Mouse (Mus musculus): ENCODE data around the gene Pard6b. TPM values are rescaled to one million over a fixed set of nuclear protein-coding genes. Genes with fewer than 3 reads are reported as not detected.

Pard6b gene
- total and polyA plus RNA-seq, 3 experiments = 1.2 to 2.8 (median 1.3) TPM

DNA sequence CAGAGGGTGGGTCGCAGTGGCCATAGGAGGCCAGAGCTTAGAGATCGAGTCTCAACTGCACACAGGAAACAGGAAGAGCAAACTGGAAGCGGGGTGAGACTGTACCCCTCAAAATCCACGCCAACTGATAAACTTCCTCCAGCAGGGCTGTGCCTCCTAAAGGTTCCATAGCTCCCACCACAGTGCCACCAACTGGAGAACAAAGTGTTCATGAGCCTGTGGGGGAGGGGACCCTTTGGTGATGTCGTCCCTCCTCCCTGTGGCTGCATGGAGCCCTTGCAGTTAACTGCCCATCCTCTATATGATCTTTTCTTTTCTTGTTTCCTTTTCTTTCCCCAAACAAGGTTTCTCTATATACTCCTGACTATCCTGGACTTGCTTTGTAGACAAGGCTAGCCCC lies 32.9 kb downstream of the Pard6b start:
- Histone ChIP-seq H3K27me3 (replicated peaks) (no peaks in the 10 kb centered on the region), H3K79me2 (replicated peaks; ENCODE audit: control insufficient read depth, extremely low read depth, insufficient read depth, poor library complexity, severe bottlenecking) (no peaks in the 10 kb centered on the region), H3K9ac (ENCODE audit: insufficient read depth, low read depth) (no peak overlapping the region), H3K4me3 (replicated peaks in 1 of 3; ENCODE audit: low read depth in 2 of 3, low read length in 2 of 3, poor library complexity in 1 of 3) (no peak overlapping the region), H3K4me1 (ENCODE audit: control insufficient read depth in 1 of 2, insufficient read depth in 2 of 2) (peaks cover 2 to 4% of the 10 kb centered on the region in 2 experiments; a peak in 1 of 4 replicates), H3K36me3 (replicated peaks in 1 of 2; ENCODE audit: control insufficient read depth in 1 of 2, insufficient read depth in 1 of 2, low read length in 1 of 2) (no peaks in the 10 kb centered on the region), H3K27ac (ENCODE audit: insufficient read depth, low read depth) (no peak overlapping the region), H3K4me2 (ENCODE audit: insufficient read depth, low read depth, poor library complexity, severe bottlenecking) (no peak overlapping the region), H3K9me3 (replicated peaks; ENCODE audit: low read length) (peaks cover 2% of the 10 kb centered on the region)
- DNase-seq (ENCODE audit: extremely low read depth) = peak; percentile 25
- in situ Hi-C loops (cut with MboI; ENCODE audit: low pct_ligation_motif_present, low pct_unique_long_range_greater_than_20kb, low sequenced_read_pairs) (loop anchor here (5.0 to 10.0 kb wide), 2 partner anchors 94 to 331 kb away; partner anchors contain the start of gene Adnp), dilution Hi-C loops (cut with MboI; ENCODE audit: extremely low pct_ligation_motif_present, extremely low pct_unique_long_range_greater_than_20kb, low sequenced_read_pairs) (no loop called here)
- peak in 1 of 2 experiments; percentile 21; a peak in 2 of 4 replicates for TF ChIP-seq CTCF (conservative IDR thresholded peaks at IDR 0.05 in 1 of 2, IDR thresholded peaks at IDR 0.05 in 1 of 2; ENCODE audit: low read depth in 2 of 2, low read length in 2 of 2)
- TF ChIP-seq UBTF (IDR thresholded peaks at IDR 0.05; ENCODE audit: low read depth, low read length) = no peak
- no peak for TF ChIP-seq BHLHE40 (IDR thresholded peaks at IDR 0.05; ENCODE audit: low read depth, low read length)

DNA sequence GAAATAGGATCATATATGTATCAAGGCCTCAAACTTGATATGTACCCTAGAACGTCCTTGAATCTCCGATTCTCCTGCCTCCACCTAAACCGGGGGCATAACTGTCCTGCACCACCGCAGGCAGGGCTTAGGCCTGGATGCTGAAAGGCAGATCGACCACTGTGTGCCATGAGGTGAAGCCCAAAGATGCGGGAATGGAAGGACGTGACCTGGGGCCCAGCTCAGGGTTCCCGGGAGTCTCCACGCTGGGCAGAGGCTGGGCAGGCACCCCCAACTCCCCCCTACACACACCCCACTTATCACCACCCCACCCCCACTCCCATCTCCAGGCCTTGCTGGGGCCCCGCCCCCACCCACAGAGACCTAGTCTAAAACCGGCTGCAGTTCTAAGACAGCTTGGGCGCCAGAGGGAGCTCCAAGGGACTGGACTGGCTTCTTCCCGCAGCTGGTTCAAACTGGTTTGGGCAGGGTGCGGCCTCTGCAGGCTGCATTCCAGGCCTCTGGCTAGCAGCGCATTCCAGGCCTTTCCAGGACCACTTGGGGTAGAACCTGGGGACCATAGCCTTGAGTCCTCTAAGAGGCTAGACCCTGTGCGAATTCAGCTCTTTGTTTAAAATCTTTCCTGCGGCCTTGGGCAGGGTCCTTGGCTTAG lies 34.0 kb downstream of the Pard6b start:
- no peak overlapping the region for H3K4me3 ChIP-seq (replicated peaks in 1 of 3; ENCODE audit: low read depth in 2 of 3, low read length in 2 of 3, poor library complexity in 1 of 3)
- H3K79me2 ChIP-seq (replicated peaks; ENCODE audit: control insufficient read depth, extremely low read depth, insufficient read depth, poor library complexity, severe bottlenecking) = no peaks in the 10 kb centered on the region
- no peak overlapping the region for H3K4me2 ChIP-seq (ENCODE audit: insufficient read depth, low read depth, poor library complexity, severe bottlenecking)
- H3K9me3 ChIP-seq (replicated peaks; ENCODE audit: low read length) = peaks cover 2% of the 10 kb centered on the region
- TF ChIP-seq GABPA (IDR thresholded peaks at IDR 0.05; ENCODE audit: insufficient replicate concordance, low read depth, low read length) (no peak), POLR2AphosphoS2 (IDR thresholded peaks at IDR 0.05; ENCODE audit: low read depth, low read length) (no peak), CTCF (conservative IDR thresholded peaks at IDR 0.05 in 1 of 2, IDR thresholded peaks at IDR 0.05 in 1 of 2; ENCODE audit: low read depth in 2 of 2, low read length in 2 of 2) (peak in 1 of 2 experiments; percentile 43; a peak in 2 of 4 replicates), CHD2 (IDR thresholded peaks at IDR 0.05; ENCODE audit: low read length) (0 out of 2 replicates have a peak, but pooled peaks have one; percentile 42), MXI1 (IDR thresholded peaks at IDR 0.05; ENCODE audit: low read depth, low read length) (no peak), ZNF384 (IDR thresholded peaks at IDR 0.05; ENCODE audit: low read depth, low read length) (no peak)
- dilution Hi-C loops (cut with MboI; ENCODE audit: extremely low pct_ligation_motif_present, extremely low pct_unique_long_range_greater_than_20kb, low sequenced_read_pairs) = no loop called here
- no peak overlapping the region for H3K27ac ChIP-seq (ENCODE audit: insufficient read depth, low read depth)
- DNase-seq (ENCODE audit: extremely low read depth) = no peak
- in situ Hi-C loops (cut with MboI; ENCODE audit: low pct_ligation_motif_present, low pct_unique_long_range_greater_than_20kb, low sequenced_read_pairs) = loop anchor here (5.0 to 10.0 kb wide), 2 partner anchors 92 to 330 kb away; partner anchors contain the start of gene Adnp
- no peak overlapping the region for H3K9ac ChIP-seq (ENCODE audit: insufficient read depth, low read depth)
- no peaks in the 10 kb centered on the region for H3K27me3 ChIP-seq (replicated peaks)
- peaks cover 4 to 9% of the 10 kb centered on the region in 2 experiments; a peak in 3 of 4 replicates for H3K4me1 ChIP-seq (ENCODE audit: control insufficient read depth in 1 of 2, insufficient read depth in 2 of 2)
- H3K36me3 ChIP-seq (replicated peaks in 1 of 2; ENCODE audit: control insufficient read depth in 1 of 2, insufficient read depth in 1 of 2, low read length in 1 of 2) = no peaks in the 10 kb centered on the region

DNA sequence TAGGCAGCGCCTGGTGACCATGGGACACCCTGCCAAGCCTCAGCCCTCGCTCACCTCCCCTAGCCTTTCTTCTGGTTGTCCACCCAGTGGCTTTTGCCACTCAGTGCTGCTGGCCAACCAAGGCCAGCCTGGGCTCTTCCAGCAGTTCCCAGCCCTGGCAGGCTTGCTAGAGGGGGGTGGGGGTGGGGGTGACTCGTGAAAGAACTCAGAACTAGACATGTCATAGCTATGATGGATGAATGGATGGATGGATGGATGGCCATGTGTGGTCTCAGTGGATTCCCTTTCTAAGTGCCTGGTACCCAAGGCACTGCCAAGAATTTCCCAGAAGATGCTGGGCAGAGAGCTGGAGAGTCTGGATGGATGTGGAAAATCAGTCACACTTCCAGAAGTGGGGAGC lies 35.0 kb downstream of the Pard6b start:
- Histone ChIP-seq H3K9me3 (replicated peaks; ENCODE audit: low read length) (peaks cover 2% of the 10 kb centered on the region), H3K4me3 (replicated peaks in 1 of 3; ENCODE audit: low read depth in 2 of 3, low read length in 2 of 3, poor library complexity in 1 of 3) (no peak overlapping the region), H3K4me1 (ENCODE audit: control insufficient read depth in 1 of 2, insufficient read depth in 2 of 2) (peaks cover 4 to 9% of the 10 kb centered on the region in 2 experiments; a peak in 3 of 4 replicates), H3K27me3 (replicated peaks) (no peaks in the 10 kb centered on the region), H3K27ac (ENCODE audit: insufficient read depth, low read depth) (no peak overlapping the region), H3K4me2 (ENCODE audit: insufficient read depth, low read depth, poor library complexity, severe bottlenecking) (no peak overlapping the region), H3K79me2 (replicated peaks; ENCODE audit: control insufficient read depth, extremely low read depth, insufficient read depth, poor library complexity, severe bottlenecking) (no peaks in the 10 kb centered on the region), H3K9ac (ENCODE audit: insufficient read depth, low read depth) (no peak overlapping the region), H3K36me3 (replicated peaks in 1 of 2; ENCODE audit: control insufficient read depth in 1 of 2, insufficient read depth in 1 of 2, low read length in 1 of 2) (no peaks in the 10 kb centered on the region)
- in situ Hi-C loops (cut with MboI; ENCODE audit: low pct_ligation_motif_present, low pct_unique_long_range_greater_than_20kb, low sequenced_read_pairs) (loop anchor here (10.0 kb wide), 1 partner anchor 329 kb away; no protein-coding TSS in a partner anchor), dilution Hi-C loops (cut with MboI; ENCODE audit: extremely low pct_ligation_motif_present, extremely low pct_unique_long_range_greater_than_20kb, low sequenced_read_pairs) (no loop called here)
- DNase-seq (ENCODE audit: extremely low read depth) = no peak
- TF ChIP-seq MAX (IDR thresholded peaks at IDR 0.05; ENCODE audit: low read length) = no peak
- TF ChIP-seq TCF12 (IDR thresholded peaks at IDR 0.05; ENCODE audit: low read depth, low read length) = no peak
- no peak for TF ChIP-seq CHD2 (IDR thresholded peaks at IDR 0.05; ENCODE audit: low read length)
- TF ChIP-seq NELFE (IDR thresholded peaks at IDR 0.05; ENCODE audit: low read depth, low read length) = no peak
- TF ChIP-seq SMC3 (IDR thresholded peaks at IDR 0.05; ENCODE audit: low read depth, low read length) = no peak
- TF ChIP-seq JUND (conservative IDR thresholded peaks at IDR 0.05; ENCODE audit: low read depth, low read length) = no peak
- TF ChIP-seq KAT2A (IDR thresholded peaks at IDR 0.05; ENCODE audit: insufficient replicate concordance, low read length) = no peak
- TF ChIP-seq ZNF384 (IDR thresholded peaks at IDR 0.05; ENCODE audit: low read depth, low read length) = no peak
- TF ChIP-seq HCFC1 (IDR thresholded peaks at IDR 0.05; ENCODE audit: low read depth, low read length) = no peak
- TF ChIP-seq MAFK (IDR thresholded peaks at IDR 0.05; ENCODE audit: insufficient replicate concordance, low read length) = no peak
- no peak for TF ChIP-seq CTCF (conservative IDR thresholded peaks at IDR 0.05 in 1 of 2, IDR thresholded peaks at IDR 0.05 in 1 of 2; ENCODE audit: low read depth in 2 of 2, low read length in 2 of 2)
- TF ChIP-seq ELF1 (IDR thresholded peaks at IDR 0.05; ENCODE audit: low read depth, low read length) = no peak
- no peak for TF ChIP-seq E2F4 (IDR thresholded peaks at IDR 0.05; ENCODE audit: insufficient replicate concordance, low read depth, low read length)
- TF ChIP-seq PAX5 (IDR thresholded peaks at IDR 0.05; ENCODE audit: low read length) = no peak
- no peak for TF ChIP-seq RCOR1 (conservative IDR thresholded peaks at IDR 0.05; ENCODE audit: low read depth, low read length)
- no peak for TF ChIP-seq ZC3H11A (IDR thresholded peaks at IDR 0.05; ENCODE audit: low read depth, low read length)
- TF ChIP-seq UBTF (IDR thresholded peaks at IDR 0.05; ENCODE audit: low read depth, low read length) = no peak
- TF ChIP-seq TBP (conservative IDR thresholded peaks at IDR 0.05; ENCODE audit: low read depth, low read length) = no peak
- no peak for TF ChIP-seq ZKSCAN1 (IDR thresholded peaks at IDR 0.05; ENCODE audit: borderline replicate concordance, low read depth, low read length)

Data from CH12.LX (cell line).